Mouse (Mus musculus): ENCODE measurements around the gene Cx3cl1. TPM values are rescaled to one million over a fixed set of nuclear protein-coding genes. Genes with fewer than 3 reads are reported as not detected.
A peak's percentile ranks its signal among the peaks of the same experiment; 100 is the strongest.

The Cx3cl1 gene
- polyA plus RNA-seq, 1 experiment from 2014 or later: 6.1 TPM

DNA sequence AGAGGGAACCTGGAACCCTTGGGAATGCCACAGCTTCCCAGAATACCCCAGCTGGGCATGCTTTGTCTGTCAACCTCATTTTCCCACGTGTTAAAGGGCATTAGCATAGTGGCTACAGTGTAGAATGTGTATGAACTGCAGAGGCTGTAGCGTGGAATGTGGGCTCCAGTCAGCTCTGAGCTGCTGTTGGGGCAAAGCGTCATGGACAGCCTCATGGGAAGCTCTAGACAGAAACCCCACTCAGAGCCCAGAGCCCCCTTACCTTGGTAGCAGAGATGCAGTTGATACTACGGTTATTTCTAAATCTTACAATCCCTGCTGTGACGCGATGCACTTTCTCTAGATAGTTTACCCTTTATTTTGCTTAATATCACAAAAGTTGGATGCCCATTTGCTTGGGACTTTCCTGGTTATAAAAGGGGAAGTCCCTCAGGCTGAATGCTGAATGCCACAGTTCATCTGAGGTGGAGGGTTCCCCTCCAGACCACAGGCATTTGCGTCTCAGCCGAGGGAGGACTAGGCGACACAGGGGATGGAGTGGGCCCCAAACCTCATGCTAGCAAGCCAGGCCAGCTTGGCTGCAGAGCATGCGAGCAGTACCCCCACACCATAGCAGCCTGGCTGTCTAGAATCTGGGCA is 7.2 kb downstream of the Cx3cl1 start:
- WGBS: 76% methylated on average over 10 of the region's 10 CpGs
- H3K9me3 ChIP-seq (ENCODE audit: control insufficient read depth, low read length): no peaks in the 10 kb centered on the region
- H3K9ac ChIP-seq (ENCODE audit: low read length): no peak overlapping the region
- H3K4me3 ChIP-seq (ENCODE audit: low read depth, low read length): no peak overlapping the region
- peaks cover under 1% of the 10 kb centered on the region; the same call in 1 of the 2 replicates for H3K4me1 ChIP-seq (ENCODE audit: control insufficient read depth, insufficient read depth, low read length)
- no peaks in the 10 kb centered on the region for H3K36me3 ChIP-seq (ENCODE audit: control insufficient read depth, insufficient read depth, low read length)
- no peak overlapping the region for H3K4me2 ChIP-seq (ENCODE audit: low read depth)
- 0 out of 2 replicates have a peak, but pooled peaks cover under 1% of the 10 kb centered on the region for H3K27me3 ChIP-seq (ENCODE audit: control insufficient read depth, insufficient read depth, low read length)
- DNase-seq (ENCODE audit: low spot score) (no peak), ATAC-seq (ENCODE audit: insufficient read depth, low FRiP score, low TSS enrichment) (no peak)
- H3K27ac ChIP-seq (ENCODE audit: low read depth, low read length): 0 out of 2 replicates have a peak overlapping the region, but pooled peaks have one; percentile 14

- no peak overlapping the region for H3K27ac ChIP-seq (ENCODE audit: low read depth, low read length)
- no peak overlapping the region for H3K4me2 ChIP-seq (ENCODE audit: low read depth)
- no peak overlapping the region for H3K4me3 ChIP-seq (ENCODE audit: low read depth, low read length)
- DNase-seq (ENCODE audit: low spot score): no peak
- no peaks in the 10 kb centered on the region for H3K27me3 ChIP-seq (ENCODE audit: control insufficient read depth, insufficient read depth, low read length)
- H3K36me3 ChIP-seq (ENCODE audit: control insufficient read depth, insufficient read depth, low read length): no peaks in the 10 kb centered on the region
- 92% methylated on average over 16 of the region's 16 CpGs for WGBS
- H3K9ac ChIP-seq (ENCODE audit: low read length): no peak overlapping the region
- no peak for ATAC-seq (ENCODE audit: insufficient read depth, low FRiP score, low TSS enrichment)
- H3K9me3 ChIP-seq (ENCODE audit: control insufficient read depth, low read length): no peaks in the 10 kb centered on the region
- H3K4me1 ChIP-seq (ENCODE audit: control insufficient read depth, insufficient read depth, low read length): no peaks in the 10 kb centered on the region
Observed at GRCm38 (mm10) chr8:94779534-94780294, 7.9 kb downstream of the Cx3cl1 start.

DNA sequence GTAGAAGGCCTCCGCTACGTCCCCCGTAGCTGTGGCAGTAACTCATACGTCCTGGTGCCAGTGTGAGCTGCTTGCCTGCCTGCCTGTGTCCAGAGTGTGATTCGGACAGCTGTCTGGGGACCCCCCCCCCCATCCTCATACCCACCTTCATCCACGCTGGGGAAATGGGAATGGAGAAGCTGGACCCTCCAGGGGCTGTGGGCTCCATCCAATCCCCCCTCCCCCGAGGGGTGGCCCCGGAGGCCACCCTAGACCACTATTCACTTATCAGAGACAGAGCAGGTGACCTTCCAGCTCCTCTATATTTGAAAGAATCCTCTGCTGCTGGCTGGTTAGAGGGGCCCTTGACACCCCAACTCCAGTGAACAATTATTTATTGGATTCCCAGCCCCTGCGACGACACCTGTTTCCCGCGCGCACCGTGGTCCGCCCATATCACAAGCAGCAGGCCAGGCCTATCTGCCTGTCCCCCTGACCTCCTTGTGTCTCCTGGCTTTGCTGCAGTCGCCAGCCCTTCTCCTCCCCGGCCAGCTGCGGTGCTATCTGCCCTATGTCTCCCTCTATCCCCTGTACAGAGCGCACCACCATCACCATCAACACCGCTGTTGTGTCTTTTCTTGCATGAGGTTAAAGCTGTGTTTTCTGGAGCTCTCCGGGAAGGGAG is 8.8 kb downstream of the Cx3cl1 start:
- H3K9ac ChIP-seq (ENCODE audit: low read length): no peak overlapping the region
- DNase-seq (ENCODE audit: low spot score) (no peak), ATAC-seq (ENCODE audit: insufficient read depth, low FRiP score, low TSS enrichment) (no peak)
- no peaks in the 10 kb centered on the region for H3K9me3 ChIP-seq (ENCODE audit: control insufficient read depth, low read length)
- WGBS: 81% methylated on average over 21 of the region's 21 CpGs
- H3K27ac ChIP-seq (ENCODE audit: low read depth, low read length): no peak overlapping the region
- no peaks in the 10 kb centered on the region for H3K27me3 ChIP-seq (ENCODE audit: control insufficient read depth, insufficient read depth, low read length)
- no peaks in the 10 kb centered on the region for H3K4me1 ChIP-seq (ENCODE audit: control insufficient read depth, insufficient read depth, low read length)
- no peak overlapping the region for H3K4me2 ChIP-seq (ENCODE audit: low read depth)
- H3K4me3 ChIP-seq (ENCODE audit: low read depth, low read length): no peak overlapping the region
- H3K36me3 ChIP-seq (ENCODE audit: control insufficient read depth, insufficient read depth, low read length): no peaks in the 10 kb centered on the region

DNA sequence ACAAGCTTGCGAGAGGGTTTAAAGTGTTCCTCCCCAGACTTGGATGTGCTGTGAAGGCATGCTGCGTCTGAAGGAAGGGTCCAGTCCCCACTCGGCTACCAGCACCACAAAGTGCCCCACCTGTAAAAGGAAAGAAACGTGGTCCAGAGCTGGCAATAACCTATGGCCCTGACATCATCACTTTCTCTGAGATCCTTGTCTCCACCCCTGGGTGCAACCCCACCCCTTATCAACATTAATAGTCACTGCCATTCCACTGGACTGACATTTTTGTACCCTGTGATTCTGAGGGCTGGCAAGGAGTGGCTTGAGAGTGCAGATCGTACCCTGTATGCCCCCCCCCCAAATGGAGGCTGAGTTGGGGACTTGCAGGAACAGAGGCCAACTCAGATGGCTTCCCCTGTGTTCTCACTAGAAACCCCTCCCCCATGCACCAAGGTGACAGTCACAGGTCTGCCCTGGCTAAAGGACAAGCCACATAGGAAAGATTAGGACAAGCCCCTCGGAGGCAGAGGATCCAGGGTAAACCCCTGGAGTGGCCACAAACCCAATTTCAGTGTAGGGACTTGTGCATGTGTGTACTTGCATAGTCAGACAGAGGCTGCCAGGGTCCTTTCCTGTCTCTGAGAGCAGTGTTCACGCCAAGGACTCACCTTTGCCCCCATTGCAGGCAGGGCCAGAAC is 9.5 kb downstream of the Cx3cl1 start:
- no peak for ATAC-seq (ENCODE audit: insufficient read depth, low FRiP score, low TSS enrichment)
- no peaks in the 10 kb centered on the region for H3K9me3 ChIP-seq (ENCODE audit: control insufficient read depth, low read length)
- H3K4me3 ChIP-seq (ENCODE audit: low read depth, low read length): no peak overlapping the region
- H3K27ac ChIP-seq (ENCODE audit: low read depth, low read length): no peak overlapping the region
- 65% methylated on average over 7 of the region's 7 CpGs for WGBS
- DNase-seq (ENCODE audit: low spot score): no peak
- no peaks in the 10 kb centered on the region for H3K27me3 ChIP-seq (ENCODE audit: control insufficient read depth, insufficient read depth, low read length)
- no peak overlapping the region for H3K4me2 ChIP-seq (ENCODE audit: low read depth)
- H3K4me1 ChIP-seq (ENCODE audit: control insufficient read depth, insufficient read depth, low read length): no peaks in the 10 kb centered on the region
- no peak overlapping the region for H3K9ac ChIP-seq (ENCODE audit: low read length)
- no peaks in the 10 kb centered on the region for H3K36me3 ChIP-seq (ENCODE audit: control insufficient read depth, insufficient read depth, low read length)

- Histone ChIP-seq H3K36me3 (ENCODE audit: control insufficient read depth, insufficient read depth, low read length) (no peaks in the 10 kb centered on the region), H3K4me2 (ENCODE audit: low read depth) (no peak overlapping the region), H3K27ac (ENCODE audit: low read depth, low read length) (no peak overlapping the region), H3K27me3 (ENCODE audit: control insufficient read depth, insufficient read depth, low read length) (no peaks in the 10 kb centered on the region), H3K9me3 (ENCODE audit: control insufficient read depth, low read length) (no peaks in the 10 kb centered on the region), H3K4me3 (ENCODE audit: low read depth, low read length) (no peak overlapping the region), H3K9ac (ENCODE audit: low read length) (no peak overlapping the region), H3K4me1 (ENCODE audit: control insufficient read depth, insufficient read depth, low read length) (no peaks in the 10 kb centered on the region)
- no peak for ATAC-seq (ENCODE audit: insufficient read depth, low FRiP score, low TSS enrichment)
- 10% methylated on average over 9 of the region's 11 CpGs for WGBS
- DNase-seq (ENCODE audit: low spot score): no peak
Observed at GRCm38 (mm10) chr8:94781838-94782235, 10.0 kb downstream of the Cx3cl1 start.

DNA sequence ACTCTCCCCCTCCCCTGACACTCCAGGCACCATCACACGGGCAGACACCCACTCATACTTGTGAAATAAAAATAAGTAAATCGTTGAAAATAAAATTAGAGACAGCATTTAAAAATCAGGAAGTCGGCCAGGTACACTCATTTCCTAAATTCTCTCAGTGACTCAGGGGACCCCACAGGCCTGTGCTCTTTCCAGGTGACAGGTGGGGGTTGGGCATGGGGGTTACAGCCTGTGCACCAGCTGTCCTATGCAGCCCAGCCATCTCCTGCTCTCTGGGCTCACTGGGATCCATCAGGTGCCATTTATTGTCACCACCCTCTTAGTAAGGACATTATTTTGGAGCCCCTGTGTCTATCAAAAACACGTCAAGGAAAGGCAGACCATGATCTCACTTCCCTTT is 12.1 kb downstream of the Cx3cl1 start:
- H3K9me3 ChIP-seq (ENCODE audit: control insufficient read depth, low read length): no peaks in the 10 kb centered on the region
- no peak overlapping the region for H3K9ac ChIP-seq (ENCODE audit: low read length)
- 82% methylated on average over 4 of the region's 4 CpGs for WGBS
- H3K36me3 ChIP-seq (ENCODE audit: control insufficient read depth, insufficient read depth, low read length): no peaks in the 10 kb centered on the region
- H3K4me3 ChIP-seq (ENCODE audit: low read depth, low read length): no peak overlapping the region
- H3K4me1 ChIP-seq (ENCODE audit: control insufficient read depth, insufficient read depth, low read length): no peaks in the 10 kb centered on the region
- no peak overlapping the region for H3K4me2 ChIP-seq (ENCODE audit: low read depth)
- ATAC-seq (ENCODE audit: insufficient read depth, low FRiP score, low TSS enrichment) (no peak), DNase-seq (ENCODE audit: low spot score) (no peak)
- no peak overlapping the region for H3K27ac ChIP-seq (ENCODE audit: low read depth, low read length)
- H3K27me3 ChIP-seq (ENCODE audit: control insufficient read depth, insufficient read depth, low read length): no peaks in the 10 kb centered on the region

DNA sequence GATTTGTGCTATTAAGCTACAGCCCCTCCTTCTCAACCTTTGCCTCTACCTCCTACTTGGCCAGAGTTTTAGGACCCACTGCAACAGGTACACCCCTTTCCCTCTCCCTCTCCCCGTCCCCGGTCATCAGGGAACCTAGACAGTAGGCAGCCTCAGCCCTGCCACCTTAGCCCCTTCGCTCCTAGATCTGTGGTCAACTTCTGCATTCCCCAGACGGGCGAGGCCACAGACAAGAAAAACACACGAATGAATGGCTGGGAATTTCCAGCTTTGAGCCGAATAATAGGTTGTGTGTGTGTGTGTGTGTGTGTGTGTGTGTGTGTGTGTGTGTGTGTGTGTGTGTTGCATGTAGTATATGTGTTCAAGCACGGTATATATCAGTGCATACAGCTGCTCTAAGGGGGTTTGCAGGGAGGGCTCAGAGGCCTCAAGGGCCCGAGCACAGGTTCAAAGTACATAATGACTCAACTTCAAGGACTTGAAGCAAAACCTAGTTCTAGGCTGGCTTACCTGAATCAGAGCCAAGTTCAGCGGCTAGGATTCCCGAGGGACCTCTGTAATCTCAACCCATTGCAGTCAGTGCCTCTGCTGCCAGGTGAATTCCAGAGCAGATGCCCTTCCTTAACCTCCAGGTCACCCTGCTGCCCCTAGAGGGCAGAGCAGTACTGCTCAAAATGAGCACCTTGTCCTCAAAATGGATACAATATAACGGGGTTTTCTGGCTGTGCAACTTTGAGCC is 13.6 kb downstream of the Cx3cl1 start:
- Histone ChIP-seq H3K27me3 (ENCODE audit: control insufficient read depth, insufficient read depth, low read length) (no peaks in the 10 kb centered on the region), H3K9ac (ENCODE audit: low read length) (no peak overlapping the region), H3K36me3 (ENCODE audit: control insufficient read depth, insufficient read depth, low read length) (no peaks in the 10 kb centered on the region), H3K27ac (ENCODE audit: low read depth, low read length) (no peak overlapping the region), H3K4me3 (ENCODE audit: low read depth, low read length) (no peak overlapping the region), H3K4me2 (ENCODE audit: low read depth) (no peak overlapping the region), H3K4me1 (ENCODE audit: control insufficient read depth, insufficient read depth, low read length) (no peaks in the 10 kb centered on the region), H3K9me3 (ENCODE audit: control insufficient read depth, low read length) (no peaks in the 10 kb centered on the region)
- no peak for ATAC-seq (ENCODE audit: insufficient read depth, low FRiP score, low TSS enrichment)
- no peak for DNase-seq (ENCODE audit: low spot score)
- WGBS: 80% methylated on average over 12 of the region's 12 CpGs

GRCm38 (mm10) chr8:94785995-94786595 is 14.3 kb downstream of the Cx3cl1 start:
- H3K9ac ChIP-seq (ENCODE audit: low read length): no peak overlapping the region
- H3K4me1 ChIP-seq (ENCODE audit: control insufficient read depth, insufficient read depth, low read length): no peaks in the 10 kb centered on the region
- ATAC-seq (ENCODE audit: insufficient read depth, low FRiP score, low TSS enrichment) (no peak), DNase-seq (ENCODE audit: low spot score) (no peak)
- 75% methylated on average over 6 of the region's 6 CpGs for WGBS
- no peak overlapping the region for H3K4me2 ChIP-seq (ENCODE audit: low read depth)
- H3K27ac ChIP-seq (ENCODE audit: low read depth, low read length): no peak overlapping the region
- no peaks in the 10 kb centered on the region for H3K36me3 ChIP-seq (ENCODE audit: control insufficient read depth, insufficient read depth, low read length)
- no peak overlapping the region for H3K4me3 ChIP-seq (ENCODE audit: low read depth, low read length)
- H3K27me3 ChIP-seq (ENCODE audit: control insufficient read depth, insufficient read depth, low read length): no peaks in the 10 kb centered on the region
- no peaks in the 10 kb centered on the region for H3K9me3 ChIP-seq (ENCODE audit: control insufficient read depth, low read length)
